Mouse (Mus musculus): ENCODE results near the gene Apobec2. TPM values are rescaled to one million over a fixed set of nuclear protein-coding genes. Genes with fewer than 3 reads are reported as not detected.

The Apobec2 gene
- polyA plus RNA-seq, 1 experiment from 2014 or later, result 9.9 TPM

GRCm38 (mm10) chr17:48427852-48428530 is 4.7 kb downstream of the Apobec2 start:
- Histone ChIP-seq H3K9me3 (ENCODE audit: control insufficient read depth, low read length) (no peaks in the 10 kb centered on the region), H3K4me2 (ENCODE audit: low read depth, low read length) (no peak overlapping the region), H3K4me3 (ENCODE audit: low read length) (no peak overlapping the region), H3K4me1 (replicated peaks; ENCODE audit: control insufficient read depth, insufficient read depth, low read length) (peaks cover 37% of the 10 kb centered on the region), H3K27me3 (ENCODE audit: control insufficient read depth, insufficient read depth, low read depth, low read length) (no peaks in the 10 kb centered on the region), H3K9ac (ENCODE audit: low read length) (no peak overlapping the region), H3K27ac (ENCODE audit: low read length) (no peak overlapping the region), H3K36me3 (ENCODE audit: control insufficient read depth, insufficient read depth, low read length) (no peaks in the 10 kb centered on the region)
- no peak for ATAC-seq (ENCODE audit: low read depth)
- WGBS, result 66% methylated on average over 11 of the region's 11 CpGs

- Histone ChIP-seq H3K9me3 (ENCODE audit: control insufficient read depth, low read length) (no peaks in the 10 kb centered on the region), H3K4me3 (ENCODE audit: low read length) (no peak overlapping the region), H3K9ac (ENCODE audit: low read length) (no peak overlapping the region), H3K27me3 (ENCODE audit: control insufficient read depth, insufficient read depth, low read depth, low read length) (no peaks in the 10 kb centered on the region), H3K27ac (ENCODE audit: low read length) (peak overlapping the region; percentile 36; the same call in 1 of the 2 replicates), H3K4me1 (replicated peaks; ENCODE audit: control insufficient read depth, insufficient read depth, low read length) (peaks cover 30% of the 10 kb centered on the region), H3K36me3 (ENCODE audit: control insufficient read depth, insufficient read depth, low read length) (no peaks in the 10 kb centered on the region), H3K4me2 (ENCODE audit: low read depth, low read length) (no peak overlapping the region)
- no peak for ATAC-seq (ENCODE audit: low read depth)
- 52% methylated on average over 13 of the region's 13 CpGs for WGBS
Observed at GRCm38 (mm10) chr17:48426991-48427750, 5.6 kb downstream of the Apobec2 start.

- Histone ChIP-seq H3K9ac (ENCODE audit: low read length) (no peak overlapping the region; the same call in 1 of the 2 replicates), H3K4me2 (ENCODE audit: low read depth, low read length) (no peak overlapping the region), H3K36me3 (ENCODE audit: control insufficient read depth, insufficient read depth, low read length) (no peaks in the 10 kb centered on the region), H3K4me3 (ENCODE audit: low read length) (no peak overlapping the region), H3K4me1 (replicated peaks; ENCODE audit: control insufficient read depth, insufficient read depth, low read length) (peaks cover 30% of the 10 kb centered on the region), H3K27ac (ENCODE audit: low read length) (peak overlapping the region; percentile 84), H3K9me3 (ENCODE audit: control insufficient read depth, low read length) (no peaks in the 10 kb centered on the region), H3K27me3 (ENCODE audit: control insufficient read depth, insufficient read depth, low read depth, low read length) (no peaks in the 10 kb centered on the region)
- peak; percentile 74 for ATAC-seq (ENCODE audit: low read depth)
- 22% methylated on average over 9 of the region's 9 CpGs for WGBS
Observed at GRCm38 (mm10) chr17:48425823-48426612, 6.7 kb downstream of the Apobec2 start.

- H3K27ac ChIP-seq (ENCODE audit: low read length), result no peak overlapping the region
- no peak overlapping the region for H3K4me2 ChIP-seq (ENCODE audit: low read depth, low read length)
- H3K4me3 ChIP-seq (ENCODE audit: low read length), result no peak overlapping the region
- H3K9ac ChIP-seq (ENCODE audit: low read length), result no peak overlapping the region
- peaks cover 19% of the 10 kb centered on the region for H3K4me1 ChIP-seq (replicated peaks; ENCODE audit: control insufficient read depth, insufficient read depth, low read length)
- WGBS, result 81% methylated on average over 9 of the region's 9 CpGs
- no peaks in the 10 kb centered on the region for H3K27me3 ChIP-seq (ENCODE audit: control insufficient read depth, insufficient read depth, low read depth, low read length)
- H3K9me3 ChIP-seq (ENCODE audit: control insufficient read depth, low read length), result no peaks in the 10 kb centered on the region
- H3K36me3 ChIP-seq (ENCODE audit: control insufficient read depth, insufficient read depth, low read length), result no peaks in the 10 kb centered on the region
- no peak for ATAC-seq (ENCODE audit: low read depth)
Observed at GRCm38 (mm10) chr17:48424237-48424636, 8.5 kb downstream of the Apobec2 start.

GRCm38 (mm10) chr17:48419571-48419970 is 13.2 kb downstream of the Apobec2 start:
- peaks cover 10% of the 10 kb centered on the region for H3K36me3 ChIP-seq (ENCODE audit: control insufficient read depth, insufficient read depth, low read length)

GRCm38 (mm10) chr17:48418781-48419180 is 13.9 kb downstream of the Apobec2 start:
- Histone ChIP-seq H3K4me2 (ENCODE audit: low read depth, low read length) (no peak overlapping the region), H3K4me1 (replicated peaks; ENCODE audit: control insufficient read depth, insufficient read depth, low read length) (peaks cover 6% of the 10 kb centered on the region), H3K36me3 (ENCODE audit: control insufficient read depth, insufficient read depth, low read length) (peaks cover 15% of the 10 kb centered on the region), H3K4me3 (ENCODE audit: low read length) (no peak overlapping the region), H3K27ac (ENCODE audit: low read length) (no peak overlapping the region), H3K27me3 (ENCODE audit: control insufficient read depth, insufficient read depth, low read depth, low read length) (no peaks in the 10 kb centered on the region), H3K9ac (ENCODE audit: low read length) (no peak overlapping the region), H3K9me3 (ENCODE audit: control insufficient read depth, low read length) (no peaks in the 10 kb centered on the region)
- WGBS, result 56% methylated on average over 1 of the region's 1 CpGs
- no peak for ATAC-seq (ENCODE audit: low read depth)

More at GRCm38 (mm10) chr17:48419571-48419970, 13.2 kb downstream of the Apobec2 start:
- H3K9ac ChIP-seq (ENCODE audit: low read length), result no peak overlapping the region
- H3K27ac ChIP-seq (ENCODE audit: low read length), result no peak overlapping the region
- H3K4me2 ChIP-seq (ENCODE audit: low read depth, low read length), result no peak overlapping the region
- H3K4me1 ChIP-seq (replicated peaks; ENCODE audit: control insufficient read depth, insufficient read depth, low read length), result peaks cover 6% of the 10 kb centered on the region
- no peak overlapping the region for H3K4me3 ChIP-seq (ENCODE audit: low read length)
- no peaks in the 10 kb centered on the region for H3K27me3 ChIP-seq (ENCODE audit: control insufficient read depth, insufficient read depth, low read depth, low read length)
- ATAC-seq (ENCODE audit: low read depth), result no peak
- 64% methylated on average over 2 of the region's 2 CpGs for WGBS
- no peaks in the 10 kb centered on the region for H3K9me3 ChIP-seq (ENCODE audit: control insufficient read depth, low read length)

GRCm38 (mm10) chr17:48418174-48418573 is 14.6 kb downstream of the Apobec2 start:
- ATAC-seq (ENCODE audit: low read depth), result no peak
- Histone ChIP-seq H3K4me1 (replicated peaks; ENCODE audit: control insufficient read depth, insufficient read depth, low read length) (peaks cover 6% of the 10 kb centered on the region), H3K4me3 (ENCODE audit: low read length) (no peak overlapping the region), H3K27ac (ENCODE audit: low read length) (0 out of 2 replicates have a peak overlapping the region, but pooled peaks have one; percentile 15), H3K9ac (ENCODE audit: low read length) (0 out of 2 replicates have a peak overlapping the region, but pooled peaks have one; percentile 6), H3K9me3 (ENCODE audit: control insufficient read depth, low read length) (no peaks in the 10 kb centered on the region), H3K27me3 (ENCODE audit: control insufficient read depth, insufficient read depth, low read depth, low read length) (no peaks in the 10 kb centered on the region), H3K36me3 (ENCODE audit: control insufficient read depth, insufficient read depth, low read length) (peaks cover 17% of the 10 kb centered on the region), H3K4me2 (ENCODE audit: low read depth, low read length) (peak overlapping the region; percentile 21; the same call in 1 of the 2 replicates)
- 42% methylated on average over 7 of the region's 7 CpGs for WGBS

- H3K4me1 ChIP-seq (replicated peaks; ENCODE audit: control insufficient read depth, insufficient read depth, low read length), result peaks cover 6% of the 10 kb centered on the region
- H3K9me3 ChIP-seq (ENCODE audit: control insufficient read depth, low read length), result no peaks in the 10 kb centered on the region
- no peak overlapping the region for H3K4me3 ChIP-seq (ENCODE audit: low read length)
- no peak overlapping the region for H3K4me2 ChIP-seq (ENCODE audit: low read depth, low read length)
- no peak overlapping the region for H3K27ac ChIP-seq (ENCODE audit: low read length)
- H3K27me3 ChIP-seq (ENCODE audit: control insufficient read depth, insufficient read depth, low read depth, low read length), result no peaks in the 10 kb centered on the region
- H3K9ac ChIP-seq (ENCODE audit: low read length), result no peak overlapping the region
- H3K36me3 ChIP-seq (ENCODE audit: control insufficient read depth, insufficient read depth, low read length), result peaks cover 17% of the 10 kb centered on the region
- ATAC-seq (ENCODE audit: low read depth), result no peak
- 79% methylated on average over 6 of the region's 6 CpGs for WGBS
Observed at GRCm38 (mm10) chr17:48417521-48417920, 15.2 kb downstream of the Apobec2 start.
